Mouse (Mus musculus) colon, adult 2 months (tissue): Measurements from ENCODE around the gene Vmn2r13. TPM values are rescaled to one million over a fixed set of nuclear protein-coding genes. Genes with fewer than 3 reads are reported as not detected.

Experiments used
- polyA plus RNA-seq: library from polyadenylated mRNA; depleted of rRNA; stranded (reverse); fragments of >200 nt; gene quantifications from 2 replicates; pipeline ENCODE4 v1.2.3, GENCODE M21; 2012; rRNA removed

The Vmn2r13 gene
- not detected in 2 replicates for polyA plus RNA-seq

GRCm38 (mm10) chr5:109192099-109192498 is at the start of gene Vmn2r13:
TSS of gene Vmn2r13 (minus strand) at chr5:109192199.

GRCm38 (mm10) chr5:109224608-109225007 is 32.6 kb upstream of the Vmn2r13 start, which contains the start of gene Vmn2r14:
TSS of gene Vmn2r14 (minus strand) at chr5:109224708.

Other genes with a start within 250 kb of the Vmn2r13 start
- gene Vmn2r10, start 185.7 kb downstream of the Vmn2r13 start, polyA plus RNA-seq: not detected in 2 replicates
- not detected in 2 replicates for gene Vmn2r11, start 132.6 kb downstream of the Vmn2r13 start, polyA plus RNA-seq
- not detected in 2 replicates for gene Vmn2r12, start 94.2 kb downstream of the Vmn2r13 start, polyA plus RNA-seq
- not detected in 2 replicates for gene Vmn2r14, start 32.5 kb upstream of the Vmn2r13 start, polyA plus RNA-seq
- gene Vmn2r15, start 105.4 kb upstream of the Vmn2r13 start, polyA plus RNA-seq: not detected in 2 replicates
- not detected in 2 replicates for gene Vmn2r16, start 138.0 kb upstream of the Vmn2r13 start, polyA plus RNA-seq
- not detected in 2 replicates for gene Vmn2r17, start 227.5 kb upstream of the Vmn2r13 start, polyA plus RNA-seq